Mouse (Mus musculus) hindbrain, embryonic 15.5 days (tissue): ENCODE measurements around the gene Csdc2. TPM values are rescaled to one million over a fixed set of nuclear protein-coding genes. Genes with fewer than 3 reads are reported as not detected.

Source experiments
- ATAC-seq: fragments of 200-750 bp; cut with Nextera tagmentation; 2 replicates; pipeline ENCODE4 v1.8.0; 2017; ENCODE audit warnings: low read depth, moderate number of reproducible peaks, moderate TSS enrichment; ENCODE audit not compliant: low FRiP score
- H3K27ac ChIP-seq: fragments of 300-500 bp; sonication (generic); replicated peaks from 2 replicates; pipeline ENCODE4 v1.5.1; 2015; ENCODE audit warnings: mild to moderate bottlenecking, inconsistent platforms
- H3K27me3 ChIP-seq: fragments of 300-500 bp; sonication (generic); 2 replicates; pipeline ENCODE4 v1.6.1; 2015; ENCODE audit warnings: control low read depth, inconsistent platforms
- H3K36me3 ChIP-seq: fragments of 300-500 bp; sonication (generic); 2 replicates; pipeline ENCODE4 v1.6.1; 2015; ENCODE audit warnings: control low read depth, inconsistent platforms
- H3K4me1 ChIP-seq: fragments of 300-500 bp; sonication (generic); replicated peaks from 2 replicates; pipeline ENCODE4 v1.6.1; 2015; ENCODE audit warnings: control low read depth, inconsistent platforms
- H3K4me2 ChIP-seq: fragments of 300-500 bp; sonication (generic); 2 replicates; pipeline ENCODE4 v1.6.1; 2015; ENCODE audit warnings: moderate library complexity, mild to moderate bottlenecking, inconsistent platforms
- H3K4me3 ChIP-seq: fragments of 300-500 bp; sonication (generic); 2 replicates; pipeline ENCODE4 v1.5.1; 2015; ENCODE audit warnings: mild to moderate bottlenecking, inconsistent platforms
- H3K9ac ChIP-seq: fragments of 300-500 bp; sonication (generic); 2 replicates; pipeline ENCODE4 v1.6.1; 2015; ENCODE audit warnings: inconsistent platforms
- H3K9me3 ChIP-seq: fragments of 300-500 bp; sonication (generic); 2 replicates; pipeline ENCODE4 v1.6.1; 2016; ENCODE audit warnings: control low read depth, inconsistent platforms
- WGBS: fragments of 180-500 bp; shearing (Covaris S2); methylation state at CpG from one replicate; pipeline ENCODE4 v1.1.7; 2015; 5-methylcytosine and 5-hydroxymethylcytosine counted together
- polyA plus RNA-seq: library from polyadenylated mRNA; unstranded; fragments of >200 nt; fragmentation: Nextera tagmentation; extraction: Ambion mirVana; gene quantifications from 2 replicates; pipeline ENCODE4 v1.2.1, GENCODE M21; 2015

Csdc2 gene
- polyA plus RNA-seq, 1 experiment from 2014 or later = 253 TPM

DNA sequence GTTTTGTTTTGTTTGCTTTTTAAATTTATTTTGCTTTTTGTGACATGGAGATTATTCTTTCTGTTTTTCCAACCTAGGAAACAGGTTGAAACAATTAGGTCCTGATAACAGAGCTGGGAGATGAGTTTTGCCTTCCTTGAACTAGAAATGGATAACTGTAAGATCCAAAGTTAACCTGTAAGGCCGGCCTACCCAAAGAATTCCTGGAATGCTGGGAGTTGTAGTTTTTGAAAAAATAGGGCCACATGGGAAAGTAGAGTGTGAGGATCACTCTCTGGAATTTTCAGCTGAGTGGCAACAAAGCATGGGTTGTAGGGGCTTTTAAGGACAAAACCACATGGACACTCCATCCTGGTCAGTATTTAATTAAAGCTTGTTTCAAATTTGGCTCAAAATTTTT, 45.6 kb downstream of the Csdc2 start:
- Histone ChIP-seq H3K4me1 (0 out of 2 replicates have a peak, but pooled peaks cover 5% of the 10 kb centered on the region), H3K4me3 (no peak overlapping the region), H3K27ac (no peak overlapping the region), H3K4me2 (no peak overlapping the region), H3K27me3 (no peaks in the 10 kb centered on the region), H3K9ac (no peak overlapping the region), H3K9me3 (no peaks in the 10 kb centered on the region), H3K36me3 (no peaks in the 10 kb centered on the region)
- ATAC-seq = no peak
- WGBS = 71% methylated on average over 1 of the region's 1 CpGs

DNA sequence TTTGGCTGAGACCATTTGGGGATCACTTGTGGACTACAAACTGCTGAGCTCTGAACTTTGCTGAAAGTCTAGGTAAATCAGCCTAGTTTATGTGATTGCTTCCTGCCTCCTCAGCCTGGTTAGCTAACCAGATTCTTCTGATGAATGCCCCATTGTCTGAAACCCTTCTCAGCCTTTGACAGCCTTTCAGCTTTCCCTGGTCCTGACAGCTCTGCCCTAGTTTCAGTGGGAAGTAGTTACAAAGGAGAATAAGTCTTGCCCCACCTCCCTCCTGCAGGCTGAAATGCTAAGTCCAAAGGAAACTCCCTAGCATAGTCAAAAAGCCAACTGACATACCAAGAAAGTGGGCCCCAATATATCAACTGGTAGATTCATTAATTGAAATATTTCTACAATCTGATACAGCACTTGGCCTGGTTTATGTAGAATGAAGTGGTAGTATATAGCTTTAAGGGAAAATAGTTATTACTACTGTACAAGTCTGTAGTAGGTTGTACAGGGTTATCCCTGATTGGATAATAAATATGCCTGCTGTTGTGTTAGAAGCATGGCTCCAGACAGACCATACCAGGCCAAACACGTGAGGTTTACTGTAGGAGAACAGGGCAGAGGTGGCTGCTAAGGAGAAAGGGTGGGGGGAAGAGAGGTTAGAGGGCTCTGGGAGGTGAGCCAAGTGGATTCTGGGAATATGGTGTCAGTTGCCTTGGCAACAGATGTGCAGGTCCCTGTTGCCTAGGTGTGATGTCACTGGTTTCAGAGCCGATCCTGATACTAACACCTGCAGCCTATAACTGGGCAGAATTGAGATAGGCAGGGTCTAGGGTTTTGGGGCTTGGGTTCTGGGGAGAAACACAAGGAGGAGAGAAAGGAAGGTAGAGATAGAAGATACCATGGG, 49.0 kb downstream of the Csdc2 start:
- WGBS = 54% methylated on average over 2 of the region's 2 CpGs
- 0 out of 2 replicates have a peak overlapping the region, but pooled peaks have one; percentile 22 for H3K27ac ChIP-seq
- no peak overlapping the region for H3K4me3 ChIP-seq
- H3K9me3 ChIP-seq = no peaks in the 10 kb centered on the region
- H3K4me2 ChIP-seq = no peak overlapping the region
- H3K9ac ChIP-seq = no peak overlapping the region
- H3K27me3 ChIP-seq = no peaks in the 10 kb centered on the region
- ATAC-seq = no peak
- no peaks in the 10 kb centered on the region for H3K36me3 ChIP-seq
- 0 out of 2 replicates have a peak, but pooled peaks cover 9% of the 10 kb centered on the region for H3K4me1 ChIP-seq

- no peaks in the 10 kb centered on the region for H3K9me3 ChIP-seq
- H3K4me1 ChIP-seq = 0 out of 2 replicates have a peak, but pooled peaks cover 9% of the 10 kb centered on the region
- no peaks in the 10 kb centered on the region for H3K27me3 ChIP-seq
- no peak within 1 kb of the TSS for H3K9ac ChIP-seq
- ATAC-seq = no peak
- H3K4me2 ChIP-seq = no peak within 1 kb of the TSS
- H3K4me3 ChIP-seq = no peak within 1 kb of the TSS
- 75% methylated on average over 3 of the region's 3 CpGs for WGBS
- peaks cover under 1% of the 10 kb centered on the region; the same call in 1 of the 2 replicates for H3K36me3 ChIP-seq
- no peak within 1 kb of the TSS for H3K27ac ChIP-seq
Measured at GRCm38 (mm10) chr15:81987646-81988045, 51.1 kb downstream of the Csdc2 start, which contains the start of gene Xrcc6. Xrcc6 (plus strand) TSS chr15:81987835.

GRCm38 (mm10) chr15:81989371-81990062, 53.0 kb downstream of the Csdc2 start:
- Histone ChIP-seq H3K4me2 (no peak overlapping the region), H3K36me3 (peaks cover 17% of the 10 kb centered on the region), H3K27me3 (no peaks in the 10 kb centered on the region), H3K9me3 (no peaks in the 10 kb centered on the region), H3K27ac (no peak overlapping the region), H3K9ac (no peak overlapping the region), H3K4me3 (no peak overlapping the region), H3K4me1 (0 out of 2 replicates have a peak, but pooled peaks cover 9% of the 10 kb centered on the region)
- ATAC-seq = peak; percentile 82
- WGBS = 36% methylated on average over 11 of the region's 11 CpGs

DNA sequence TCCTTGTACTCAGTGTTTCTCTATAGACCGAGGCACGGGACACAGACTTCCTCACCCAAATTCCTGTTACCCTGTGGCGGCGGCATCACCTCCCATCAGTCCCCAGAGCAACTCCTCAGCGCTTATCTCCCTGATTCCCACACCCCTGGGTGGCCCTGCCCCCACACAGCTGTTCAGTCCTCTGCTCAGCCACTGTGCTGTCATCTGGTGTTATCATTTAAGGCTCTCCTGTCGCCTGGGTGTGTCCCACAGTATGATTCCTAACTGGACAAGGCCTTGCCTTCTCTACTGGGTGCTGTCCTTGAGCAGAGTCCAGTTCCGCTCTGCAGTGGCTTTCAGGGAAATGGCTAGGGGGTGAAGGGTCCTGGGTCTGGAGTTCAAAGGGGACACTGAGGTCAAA, 54.0 kb downstream of the Csdc2 start:
- no peak overlapping the region for H3K9ac ChIP-seq
- H3K4me3 ChIP-seq = no peak overlapping the region
- H3K4me2 ChIP-seq = no peak overlapping the region
- H3K9me3 ChIP-seq = no peaks in the 10 kb centered on the region
- H3K4me1 ChIP-seq = 0 out of 2 replicates have a peak, but pooled peaks cover 9% of the 10 kb centered on the region
- no peaks in the 10 kb centered on the region for H3K27me3 ChIP-seq
- ATAC-seq = no peak
- H3K27ac ChIP-seq = no peak overlapping the region
- H3K36me3 ChIP-seq = peaks cover 18% of the 10 kb centered on the region
- WGBS = 50% methylated on average over 7 of the region's 7 CpGs

DNA sequence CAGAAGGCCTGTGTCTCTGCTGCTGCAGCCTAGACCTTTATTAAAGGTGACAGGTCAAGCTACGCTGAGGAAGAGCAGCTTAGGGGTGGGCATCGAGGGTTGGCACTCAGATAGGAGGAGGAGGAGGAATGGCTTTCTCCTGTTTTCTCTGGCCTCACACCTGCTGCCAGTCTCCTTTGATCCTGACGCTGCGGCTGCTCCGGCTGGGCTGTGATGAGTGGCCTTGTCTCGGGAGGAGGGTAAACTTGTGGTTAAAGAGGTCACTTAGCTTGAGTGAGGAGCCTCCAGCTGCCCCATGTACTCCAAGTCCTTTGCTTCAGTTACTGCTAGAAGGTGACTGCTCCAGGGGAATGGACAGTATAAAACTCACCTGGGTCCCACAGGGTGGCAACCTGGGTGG, 57.4 kb downstream of the Csdc2 start:
- H3K27me3 ChIP-seq = no peaks in the 10 kb centered on the region
- H3K4me2 ChIP-seq = no peak overlapping the region
- WGBS = 88% methylated on average over 6 of the region's 6 CpGs
- no peak overlapping the region for H3K4me3 ChIP-seq
- ATAC-seq = no peak
- H3K36me3 ChIP-seq = peaks cover 47% of the 10 kb centered on the region
- no peaks in the 10 kb centered on the region for H3K9me3 ChIP-seq
- no peak overlapping the region for H3K27ac ChIP-seq
- H3K4me1 ChIP-seq = 0 out of 2 replicates have a peak, but pooled peaks cover 4% of the 10 kb centered on the region
- no peak overlapping the region for H3K9ac ChIP-seq

Other genes starting within 250 kb of the Csdc2 start
- 33.8 and 38.2 TPM in 2 replicates for gene Chadl, start 239.5 kb upstream of the Csdc2 start, polyA plus RNA-seq
- gene Zc3h7b, start 191.7 kb upstream of the Csdc2 start, polyA plus RNA-seq = 47.6 and 49.8 TPM in 2 replicates
- gene Rangap1, start 191.2 kb upstream of the Csdc2 start, polyA plus RNA-seq = 154 and 157 TPM in 2 replicates
- gene Tef, start 134.3 kb upstream of the Csdc2 start, polyA plus RNA-seq = 23.7 and 25.3 TPM in 2 replicates
- 17.4 and 17.7 TPM in 2 replicates for gene Tob2, start 78.0 kb upstream of the Csdc2 start, polyA plus RNA-seq
- 119 and 123 TPM in 2 replicates for gene Phf5a, start 64.8 kb upstream of the Csdc2 start, polyA plus RNA-seq
- 282 and 287 TPM in 2 replicates for gene Aco2, start 64.5 kb upstream of the Csdc2 start, polyA plus RNA-seq
- 87.3 and 92.0 TPM in 2 replicates for gene Polr3h, start 10.5 kb upstream of the Csdc2 start, polyA plus RNA-seq
- 102 and 108 TPM in 2 replicates for gene Pmm1, start 24.2 kb downstream of the Csdc2 start, polyA plus RNA-seq
- not detected in 2 replicates for gene 1700029P11Rik, start 43.8 kb downstream of the Csdc2 start, polyA plus RNA-seq
- gene Xrcc6, start 51.1 kb downstream of the Csdc2 start, polyA plus RNA-seq = 40.8 and 43.4 TPM in 2 replicates
- 52.6 and 55.1 TPM in 2 replicates for gene Desi1, start 97.1 kb downstream of the Csdc2 start, polyA plus RNA-seq
- 237 and 238 TPM in 2 replicates for gene Snu13, start 110.8 kb downstream of the Csdc2 start, polyA plus RNA-seq
- gene 4930407I10Rik, start 122.4 kb downstream of the Csdc2 start, polyA plus RNA-seq = not detected in 2 replicates
- 0.08 and 0.09 TPM in 2 replicates for gene Mei1, start 133.2 kb downstream of the Csdc2 start, polyA plus RNA-seq
- gene Ccdc134, start 191.2 kb downstream of the Csdc2 start, polyA plus RNA-seq = 11.6 and 12.0 TPM in 2 replicates
- 204 and 209 TPM in 2 replicates for gene Srebf2, start 210.4 kb downstream of the Csdc2 start, polyA plus RNA-seq